In genomic region chr7:74458475-74459221, GRCm38 (mm10) we compare ENCODE assay signal across 9 mouse cellular contexts.
DNase-seq lines count a peak whose midpoint lies in the region; ATAC-seq and TF ChIP-seq lines count a peak whose summit lies in the region.
"Had no signal": no experiment of that assay in that cellular context is flagged by ENCODE, and none has a peak within 500 bp of the region (broad histone marks: within the 10 kb centered on the region; RNA-seq: fewer than 3 reads in every experiment).

No protein-coding gene starts in this region.

- H3K4me1 ChIP-seq in intestine, embryonic 14.5 days (replicated peaks; ENCODE audit: control insufficient read depth, insufficient read depth, low read length), result peaks cover 18% of the 10 kb centered on the region

- TF ChIP-seq CTCF in gastrocnemius, adult 2 months (IDR thresholded peaks at IDR 0.05), result no peak

- H3K4me2 ChIP-seq in intestine, embryonic 14.5 days (ENCODE audit: low read length), result no peak overlapping the region

- WGBS in intestine, embryonic 14.5 days, result 41% methylated on average over 8 of the region's 8 CpGs

- H3K36me3 ChIP-seq in intestine, embryonic 14.5 days (ENCODE audit: control insufficient read depth, insufficient read depth, low read length), result no peaks in the 10 kb centered on the region

- peak; percentile 10 to 14 for DNase-seq in left cerebral cortex, postnatal 36 days (ENCODE audit: low spot score in 2 of 2)
- no peak for DNase-seq in left cerebral cortex, postnatal 4 days
- peak; percentile 58 for DNase-seq in gastrocnemius, adult 2 months
- no peak for DNase-seq in intestine, embryonic 14.5 days (ENCODE audit: low spot score)
- peak; percentile 60 for DNase-seq in lung, postnatal 36 days
- no peak for DNase-seq in spleen, postnatal 14 days (ENCODE audit: low spot score in 2 of 2)
- no peak for DNase-seq in natural killer cell, adult 2 months (ENCODE audit: low spot score in 2 of 2)
- DNase-seq in ovary, adult 18-20 months (ENCODE audit: low spot score), result no peak

- no peaks in the 10 kb centered on the region for H3K27me3 ChIP-seq in intestine, embryonic 14.5 days (replicated peaks; ENCODE audit: control insufficient read depth, insufficient read depth, low read length)
- H3K27me3 ChIP-seq: Patski had no signal

- no peak overlapping the region for H3K9ac ChIP-seq in intestine, embryonic 14.5 days (ENCODE audit: low read length)

- peak overlapping the region; percentile 86 for H3K27ac ChIP-seq in gastrocnemius, adult 2 months
- peak overlapping the region; percentile 67 for H3K27ac ChIP-seq in intestine, embryonic 14.5 days (ENCODE audit: low read depth)

- peak overlapping the region; percentile 49 for H3K4me3 ChIP-seq in gastrocnemius, adult 2 months
- no peak overlapping the region for H3K4me3 ChIP-seq in intestine, embryonic 14.5 days (ENCODE audit: low read depth, low read length)

- intact Hi-C loops in left cerebral cortex, postnatal 36 days (cut with DNase I), result no loop called here
- intact Hi-C loops in left cerebral cortex, postnatal 4 days (cut with DNase I), result no loop called here
- intact Hi-C loops in gastrocnemius, adult 2 months (cut with DNase I), result loop anchor here (5.0 kb wide), 1 partner anchor 36 kb away; no protein-coding TSS in a partner anchor

- no peak for ATAC-seq in intestine, embryonic 14.5 days (replicated peaks; ENCODE audit: low FRiP score, low TSS enrichment, low read depth)

- H3K9me3 ChIP-seq in intestine, embryonic 14.5 days (ENCODE audit: control insufficient read depth, low read length), result no peaks in the 10 kb centered on the region

Comparison
In these comparisons a context has a peak if more than half of its experiments do, and no peak if none do; other contexts are left out.
1. DNase-seq: peak in left cerebral cortex, postnatal 36 days (2 of 2), gastrocnemius, adult 2 months (single experiment) and lung, postnatal 36 days (single experiment); none in left cerebral cortex, postnatal 4 days (single experiment), intestine, embryonic 14.5 days (single experiment), spleen, postnatal 14 days (0 of 2), natural killer cell, adult 2 months (0 of 2) and ovary, adult 18-20 months (single experiment).